Mouse (Mus musculus): ENCODE measurements around the gene H2-Ob. TPM values are rescaled to one million over a fixed set of nuclear protein-coding genes. Genes with fewer than 3 reads are reported as not detected.
A peak's percentile ranks its signal among the peaks of the same experiment; 100 is the strongest.

Gene H2-Ob
- polyA plus RNA-seq, 1 experiment from 2014 or later = not detected

- Histone ChIP-seq H3K9ac (replicated peaks; ENCODE audit: low read length) (no peak overlapping the region), H3K4me1 (ENCODE audit: control insufficient read depth, insufficient read depth, low read length) (no peaks in the 10 kb centered on the region; the same call in none of the 2 replicates), H3K9me3 (replicated peaks; ENCODE audit: control insufficient read depth, low read length) (no peaks in the 10 kb centered on the region), H3K27me3 (ENCODE audit: control insufficient read depth, insufficient read depth, low read length) (peaks cover 13% of the 10 kb centered on the region), H3K27ac (replicated peaks; ENCODE audit: low read depth, low read length) (no peak overlapping the region), H3K36me3 (replicated peaks; ENCODE audit: control insufficient read depth, insufficient read depth, low read depth, low read length) (no peaks in the 10 kb centered on the region), H3K4me2 (ENCODE audit: low read depth, low read length) (peak overlapping the region; percentile 96), H3K4me3 (ENCODE audit: low read depth, low read length) (peak overlapping the region; percentile 31)
- 0% methylated on average over 8 of the region's 8 CpGs for WGBS
- peak; percentile 91 for DNase-seq (ENCODE audit: low spot score)
- ATAC-seq (replicated peaks; ENCODE audit: insufficient number of reproducible peaks, low FRiP score, low TSS enrichment, low read depth) = peak; percentile 76
Observed at GRCm38 (mm10) chr17:34263068-34263467, 24.4 kb downstream of the H2-Ob start.

GRCm38 (mm10) chr17:34263811-34264371 lies 25.2 kb downstream of the H2-Ob start:
- Histone ChIP-seq H3K4me2 (ENCODE audit: low read depth, low read length) (peak overlapping the region; percentile 96), H3K27ac (replicated peaks; ENCODE audit: low read depth, low read length) (no peak overlapping the region), H3K27me3 (ENCODE audit: control insufficient read depth, insufficient read depth, low read length) (peaks cover 13% of the 10 kb centered on the region), H3K9ac (replicated peaks; ENCODE audit: low read length) (no peak overlapping the region), H3K4me3 (ENCODE audit: low read depth, low read length) (peak overlapping the region; percentile 49), H3K4me1 (ENCODE audit: control insufficient read depth, insufficient read depth, low read length) (no peaks in the 10 kb centered on the region; the same call in none of the 2 replicates), H3K36me3 (replicated peaks; ENCODE audit: control insufficient read depth, insufficient read depth, low read depth, low read length) (no peaks in the 10 kb centered on the region), H3K9me3 (replicated peaks; ENCODE audit: control insufficient read depth, low read length) (no peaks in the 10 kb centered on the region)
- 4% methylated on average over 14 of the region's 14 CpGs for WGBS
- ATAC-seq (replicated peaks; ENCODE audit: insufficient number of reproducible peaks, low FRiP score, low TSS enrichment, low read depth) = no peak
- DNase-seq (ENCODE audit: low spot score) = peak; percentile 68

- Histone ChIP-seq H3K9ac (replicated peaks; ENCODE audit: low read length) (peak overlapping the region; percentile 56), H3K36me3 (replicated peaks; ENCODE audit: control insufficient read depth, insufficient read depth, low read depth, low read length) (no peaks in the 10 kb centered on the region), H3K4me1 (ENCODE audit: control insufficient read depth, insufficient read depth, low read length) (no peaks in the 10 kb centered on the region; the same call in none of the 2 replicates), H3K27ac (replicated peaks; ENCODE audit: low read depth, low read length) (no peak overlapping the region), H3K9me3 (replicated peaks; ENCODE audit: control insufficient read depth, low read length) (no peaks in the 10 kb centered on the region), H3K4me2 (ENCODE audit: low read depth, low read length) (peak overlapping the region; percentile 96), H3K4me3 (ENCODE audit: low read depth, low read length) (peak overlapping the region; percentile 49), H3K27me3 (ENCODE audit: control insufficient read depth, insufficient read depth, low read length) (peaks cover 13% of the 10 kb centered on the region)
- peak; percentile 32; the same call in 1 of the 2 replicates for ATAC-seq (replicated peaks; ENCODE audit: insufficient number of reproducible peaks, low FRiP score, low TSS enrichment, low read depth)
- peak; percentile 40 for DNase-seq (ENCODE audit: low spot score)
- WGBS = under 1% methylated on average over 91 of the region's 93 CpGs
Observed at GRCm38 (mm10) chr17:34264452-34265351, 26.0 kb downstream of the H2-Ob start.

GRCm38 (mm10) chr17:34268262-34268661 lies 29.6 kb downstream of the H2-Ob start:
- WGBS = 68% methylated on average over 2 of the region's 2 CpGs
- H3K9ac ChIP-seq (replicated peaks; ENCODE audit: low read length) = no peak overlapping the region
- H3K4me3 ChIP-seq (ENCODE audit: low read depth, low read length) = no peak overlapping the region
- no peaks in the 10 kb centered on the region; the same call in none of the 2 replicates for H3K4me1 ChIP-seq (ENCODE audit: control insufficient read depth, insufficient read depth, low read length)
- peaks cover 11% of the 10 kb centered on the region for H3K27me3 ChIP-seq (ENCODE audit: control insufficient read depth, insufficient read depth, low read length)
- DNase-seq (ENCODE audit: low spot score) = no peak
- H3K4me2 ChIP-seq (ENCODE audit: low read depth, low read length) = no peak overlapping the region
- no peaks in the 10 kb centered on the region for H3K9me3 ChIP-seq (replicated peaks; ENCODE audit: control insufficient read depth, low read length)
- H3K27ac ChIP-seq (replicated peaks; ENCODE audit: low read depth, low read length) = no peak overlapping the region
- ATAC-seq (replicated peaks; ENCODE audit: insufficient number of reproducible peaks, low FRiP score, low TSS enrichment, low read depth) = no peak
- no peaks in the 10 kb centered on the region for H3K36me3 ChIP-seq (replicated peaks; ENCODE audit: control insufficient read depth, insufficient read depth, low read depth, low read length)

GRCm38 (mm10) chr17:34268748-34269147 lies 30.0 kb downstream of the H2-Ob start:
- 89% methylated on average over 2 of the region's 2 CpGs for WGBS
- no peak overlapping the region for H3K4me3 ChIP-seq (ENCODE audit: low read depth, low read length)
- no peak overlapping the region for H3K9ac ChIP-seq (replicated peaks; ENCODE audit: low read length)
- H3K27ac ChIP-seq (replicated peaks; ENCODE audit: low read depth, low read length) = no peak overlapping the region
- no peaks in the 10 kb centered on the region for H3K36me3 ChIP-seq (replicated peaks; ENCODE audit: control insufficient read depth, insufficient read depth, low read depth, low read length)
- no peaks in the 10 kb centered on the region; the same call in none of the 2 replicates for H3K4me1 ChIP-seq (ENCODE audit: control insufficient read depth, insufficient read depth, low read length)
- peaks cover 11% of the 10 kb centered on the region for H3K27me3 ChIP-seq (ENCODE audit: control insufficient read depth, insufficient read depth, low read length)
- no peak overlapping the region for H3K4me2 ChIP-seq (ENCODE audit: low read depth, low read length)
- no peak for ATAC-seq (replicated peaks; ENCODE audit: insufficient number of reproducible peaks, low FRiP score, low TSS enrichment, low read depth)
- DNase-seq (ENCODE audit: low spot score) = no peak
- no peaks in the 10 kb centered on the region for H3K9me3 ChIP-seq (replicated peaks; ENCODE audit: control insufficient read depth, low read length)

GRCm38 (mm10) chr17:34269817-34270216 lies 31.1 kb downstream of the H2-Ob start:
- WGBS = 76% methylated on average over 4 of the region's 4 CpGs
- Histone ChIP-seq H3K4me1 (ENCODE audit: control insufficient read depth, insufficient read depth, low read length) (no peaks in the 10 kb centered on the region; the same call in 1 of the 2 replicates), H3K27ac (replicated peaks; ENCODE audit: low read depth, low read length) (no peak overlapping the region), H3K4me2 (ENCODE audit: low read depth, low read length) (no peak overlapping the region), H3K9me3 (replicated peaks; ENCODE audit: control insufficient read depth, low read length) (no peaks in the 10 kb centered on the region), H3K27me3 (ENCODE audit: control insufficient read depth, insufficient read depth, low read length) (peaks cover 6% of the 10 kb centered on the region), H3K9ac (replicated peaks; ENCODE audit: low read length) (no peak overlapping the region), H3K4me3 (ENCODE audit: low read depth, low read length) (no peak overlapping the region), H3K36me3 (replicated peaks; ENCODE audit: control insufficient read depth, insufficient read depth, low read depth, low read length) (no peaks in the 10 kb centered on the region)
- ATAC-seq (replicated peaks; ENCODE audit: insufficient number of reproducible peaks, low FRiP score, low TSS enrichment, low read depth) = no peak
- no peak for DNase-seq (ENCODE audit: low spot score)

GRCm38 (mm10) chr17:34270230-34270629 lies 31.5 kb downstream of the H2-Ob start:
- DNase-seq (ENCODE audit: low spot score) (no peak), ATAC-seq (replicated peaks; ENCODE audit: insufficient number of reproducible peaks, low FRiP score, low TSS enrichment, low read depth) (no peak)
- whole genome bisulfite sequencing = 76% methylated on average over 2 of the region's 2 CpGs
- Histone ChIP-seq H3K4me2 (ENCODE audit: low read depth, low read length) (no peak overlapping the region), H3K27ac (replicated peaks; ENCODE audit: low read depth, low read length) (no peak overlapping the region), H3K9ac (replicated peaks; ENCODE audit: low read length) (no peak overlapping the region), H3K9me3 (replicated peaks; ENCODE audit: control insufficient read depth, low read length) (no peaks in the 10 kb centered on the region), H3K4me3 (ENCODE audit: low read depth, low read length) (no peak overlapping the region), H3K27me3 (ENCODE audit: control insufficient read depth, insufficient read depth, low read length) (peaks cover 2% of the 10 kb centered on the region; the same call in 1 of the 2 replicates), H3K36me3 (replicated peaks; ENCODE audit: control insufficient read depth, insufficient read depth, low read depth, low read length) (no peaks in the 10 kb centered on the region), H3K4me1 (ENCODE audit: control insufficient read depth, insufficient read depth, low read length) (no peaks in the 10 kb centered on the region)

GRCm38 (mm10) chr17:34270940-34271339 lies 32.2 kb downstream of the H2-Ob start:
- Histone ChIP-seq H3K9ac (replicated peaks; ENCODE audit: low read length) (no peak overlapping the region), H3K9me3 (replicated peaks; ENCODE audit: control insufficient read depth, low read length) (no peaks in the 10 kb centered on the region), H3K27ac (replicated peaks; ENCODE audit: low read depth, low read length) (no peak overlapping the region), H3K27me3 (ENCODE audit: control insufficient read depth, insufficient read depth, low read length) (no peaks in the 10 kb centered on the region), H3K36me3 (replicated peaks; ENCODE audit: control insufficient read depth, insufficient read depth, low read depth, low read length) (no peaks in the 10 kb centered on the region), H3K4me1 (ENCODE audit: control insufficient read depth, insufficient read depth, low read length) (no peaks in the 10 kb centered on the region), H3K4me2 (ENCODE audit: low read depth, low read length) (no peak overlapping the region), H3K4me3 (ENCODE audit: low read depth, low read length) (no peak overlapping the region)
- 79% methylated on average over 2 of the region's 2 CpGs for WGBS
- ATAC-seq (replicated peaks; ENCODE audit: insufficient number of reproducible peaks, low FRiP score, low TSS enrichment, low read depth) (no peak), DNase-seq (ENCODE audit: low spot score) (no peak)

Data from embryonic facial prominence, embryonic 11.5 days (tissue).